Mouse (Mus musculus) ovary, postnatal 36 days (tissue): ENCODE results near the gene Samhd1.

ENCODE experiments used
- DNase-seq: peaks from one replicate; pipeline ENCODE4 v3.0.0; 2022; ENCODE audit warnings: low spot score, mixed read lengths

Gene Samhd1

DNA sequence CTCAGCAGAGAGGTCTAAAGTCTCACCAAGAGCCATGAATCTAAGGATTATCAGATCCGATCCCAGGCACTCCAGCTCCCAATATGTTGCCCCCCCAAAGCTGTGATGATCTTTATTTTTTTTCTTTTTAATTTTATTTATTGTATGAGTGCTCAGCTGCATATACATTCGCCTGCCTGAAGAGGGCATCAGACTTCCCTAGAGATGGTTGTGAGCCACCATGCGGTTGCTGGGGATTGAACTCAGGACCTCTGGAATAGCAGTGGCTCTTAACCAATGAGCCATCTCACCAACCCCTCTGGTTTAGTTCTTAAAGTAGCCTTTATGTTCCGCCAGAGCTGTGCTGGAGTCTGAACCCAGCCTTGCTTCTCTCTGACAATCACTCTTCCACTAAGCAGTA, 81.3 kb downstream of the Samhd1 start:
- no peak for DNase-seq

DNA sequence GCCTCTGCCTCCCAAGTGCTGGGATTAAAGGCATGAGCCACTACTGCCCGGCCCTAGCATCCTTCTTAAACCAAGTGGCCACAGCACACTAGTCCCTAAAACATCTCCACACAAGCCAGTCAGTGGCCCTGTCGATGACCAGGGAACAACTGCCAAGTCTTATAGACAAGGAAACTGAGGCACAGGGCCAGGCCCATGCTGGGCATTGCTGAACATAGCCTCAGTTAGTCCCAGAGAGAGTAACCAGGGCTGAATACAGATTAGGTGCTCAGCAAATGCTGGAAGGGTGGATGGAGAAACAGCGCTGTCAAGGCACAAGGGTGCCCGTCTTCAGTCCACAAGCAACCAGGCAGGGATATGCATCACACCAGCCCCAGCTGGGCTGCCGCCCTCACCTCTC, 81.9 kb downstream of the Samhd1 start:
- DNase-seq: no peak

DNA sequence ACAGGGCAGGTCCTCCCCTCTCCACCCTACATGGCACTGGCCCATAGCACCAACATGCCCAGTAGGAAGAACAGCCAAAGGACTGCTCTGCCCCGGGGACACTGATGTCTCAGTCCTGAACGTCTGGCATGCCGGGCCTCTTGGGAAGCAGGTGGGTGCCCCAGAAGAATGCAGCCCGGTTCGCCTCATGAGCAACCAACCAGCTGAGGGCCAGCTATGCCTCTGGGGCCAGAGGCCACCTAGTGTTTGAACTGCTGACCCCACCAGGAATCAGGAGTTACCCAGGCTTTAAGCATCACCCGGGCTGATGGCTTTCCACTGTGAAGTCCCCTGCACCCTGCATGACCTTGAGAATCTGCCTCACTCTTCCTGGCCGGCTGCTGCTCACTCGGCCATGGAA, 82.6 kb downstream of the Samhd1 start:
- no peak for DNase-seq

DNA sequence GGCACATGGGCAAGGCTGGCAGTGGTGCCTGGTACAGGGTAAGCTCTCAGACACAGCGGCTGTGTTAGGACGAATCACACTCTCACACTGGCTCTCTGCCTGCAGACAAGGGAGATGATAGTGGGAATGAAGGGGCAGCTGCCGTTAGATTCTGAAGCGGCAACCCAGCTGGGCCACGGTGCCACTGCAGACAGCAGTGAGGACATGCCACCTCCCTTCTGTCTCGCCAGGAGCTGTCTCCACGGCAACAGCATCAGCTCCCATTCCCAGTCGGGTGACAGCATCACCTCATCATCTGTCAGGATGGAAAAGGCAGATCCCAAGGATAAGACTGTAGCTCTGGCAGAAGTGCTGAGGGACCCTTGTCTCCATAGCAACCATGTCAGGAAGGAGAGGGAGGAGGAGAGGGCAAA, 85.2 kb downstream of the Samhd1 start:
- DNase-seq: no peak

DNA sequence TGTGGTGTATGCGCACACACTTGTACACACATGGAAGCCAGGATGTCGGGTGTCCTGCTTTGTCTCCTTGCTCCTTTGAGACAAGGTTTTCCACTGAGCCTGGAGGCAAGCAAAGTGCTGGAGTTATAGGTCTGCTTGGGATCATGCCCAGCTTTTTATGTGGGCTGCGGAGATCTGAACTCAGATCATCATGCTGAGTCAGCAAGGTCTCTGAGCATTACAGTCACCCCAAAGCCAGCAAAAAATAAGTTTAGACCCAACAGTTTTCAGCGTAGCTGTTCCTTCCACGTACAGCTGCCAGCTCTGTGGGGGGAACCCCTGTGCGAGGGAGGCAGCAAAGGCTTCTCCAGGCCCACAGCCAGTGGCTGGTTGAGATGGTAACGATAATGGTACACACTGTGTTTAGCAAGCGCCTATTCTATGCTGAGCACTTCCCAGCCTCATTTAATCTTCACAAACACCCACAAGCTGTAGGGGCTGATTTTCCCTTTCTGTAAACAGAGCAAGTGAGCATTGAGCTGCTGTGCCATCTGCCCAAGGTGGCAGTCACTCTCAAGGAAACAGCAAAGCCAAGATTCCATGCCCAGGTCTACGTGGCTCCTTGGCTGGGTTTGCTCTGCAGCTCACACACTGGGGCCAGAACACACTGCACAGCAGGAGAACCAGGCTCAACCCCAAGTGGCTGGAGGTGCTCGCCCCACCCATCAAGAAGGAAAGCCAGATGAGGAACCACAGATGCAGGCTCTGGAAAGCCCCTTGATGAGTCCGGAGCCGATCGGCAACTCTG, 86.5 kb downstream of the Samhd1 start:
- no peak for DNase-seq
